Mouse (Mus musculus) E14TG2a.4 (cell line): ENCODE measurements around the gene Specc1l.

ENCODE experiments used
- H3K27me3 ChIP-seq: 2 replicates; pipeline ENCODE4 v1.6.1; 2014; ENCODE audit warnings: low read length, control low read depth; ENCODE audit not compliant: insufficient read depth
- H3K36me3 ChIP-seq: 2 replicates; pipeline ENCODE4 v1.6.1; 2014; ENCODE audit warnings: low read length, control low read depth; ENCODE audit not compliant: insufficient read depth
- H3K4me1 ChIP-seq: replicated peaks from 2 replicates; pipeline ENCODE4 v1.6.1; 2014; ENCODE audit warnings: low read depth, low read length, control low read depth
- H3K4me3 ChIP-seq: replicated peaks from 2 replicates; pipeline ENCODE4 v1.5.1; 2014; ENCODE audit warnings: mild to moderate bottlenecking, low read length
- H3K9me3 ChIP-seq: 2 replicates; pipeline ENCODE4 v1.6.1; 2014; ENCODE audit warnings: low read length, control low read depth
- CTCF ChIP-seq: conservative IDR thresholded peaks from 2 replicates; pipeline ENCODE4 v1.5.1; 2014; ENCODE audit warnings: low read length
- NANOG ChIP-seq: IDR thresholded peaks from 2 replicates; pipeline ENCODE4 v1.6.1; 2014; ENCODE audit warnings: borderline replicate concordance, low read length, mixed read lengths
- POU5F1 ChIP-seq: IDR thresholded peaks from 2 replicates; pipeline ENCODE4 v1.6.1; 2014; ENCODE audit warnings: low read length, borderline replicate concordance

Gene Specc1l

GRCm38 (mm10) chr10:75294926-75295325, 83.1 kb downstream of the Specc1l start:
- Histone ChIP-seq H3K27me3 (no peaks in the 10 kb centered on the region), H3K9me3 (no peaks in the 10 kb centered on the region), H3K36me3 (peaks cover 46% of the 10 kb centered on the region), H3K4me3 (no peak overlapping the region), H3K4me1 (no peaks in the 10 kb centered on the region)
- TF ChIP-seq NANOG (no peak), POU5F1 (no peak), CTCF (no peak)

- no peaks in the 10 kb centered on the region for H3K9me3 ChIP-seq
- H3K27me3 ChIP-seq = no peaks in the 10 kb centered on the region
- no peaks in the 10 kb centered on the region for H3K4me1 ChIP-seq
- H3K36me3 ChIP-seq = peaks cover 72% of the 10 kb centered on the region
- TF ChIP-seq CTCF (no peak), NANOG (no peak), POU5F1 (no peak)
- H3K4me3 ChIP-seq = no peak overlapping the region
Observed at GRCm38 (mm10) chr10:75298608-75299007, 86.7 kb downstream of the Specc1l start.

GRCm38 (mm10) chr10:75299785-75300418, 88.0 kb downstream of the Specc1l start:
- Histone ChIP-seq H3K36me3 (peaks cover 77% of the 10 kb centered on the region), H3K27me3 (no peaks in the 10 kb centered on the region), H3K4me3 (no peak overlapping the region), H3K4me1 (no peaks in the 10 kb centered on the region), H3K9me3 (no peaks in the 10 kb centered on the region)
- TF ChIP-seq CTCF = no peak
- TF ChIP-seq POU5F1 = no peak
- TF ChIP-seq NANOG = no peak

GRCm38 (mm10) chr10:75301195-75301806, 89.4 kb downstream of the Specc1l start:
- no peak for TF ChIP-seq NANOG
- Histone ChIP-seq H3K4me1 (no peaks in the 10 kb centered on the region), H3K36me3 (peaks cover 78% of the 10 kb centered on the region), H3K27me3 (no peaks in the 10 kb centered on the region), H3K9me3 (no peaks in the 10 kb centered on the region), H3K4me3 (no peak overlapping the region)

GRCm38 (mm10) chr10:75301937-75302336, 90.1 kb downstream of the Specc1l start:
- TF ChIP-seq CTCF = no peak
- TF ChIP-seq NANOG = no peak
- Histone ChIP-seq H3K4me3 (no peak overlapping the region), H3K4me1 (no peaks in the 10 kb centered on the region)

GRCm38 (mm10) chr10:75302536-75302935, 90.7 kb downstream of the Specc1l start:
- Histone ChIP-seq H3K4me1 (no peaks in the 10 kb centered on the region), H3K9me3 (no peaks in the 10 kb centered on the region), H3K36me3 (peaks cover 79% of the 10 kb centered on the region), H3K27me3 (no peaks in the 10 kb centered on the region), H3K4me3 (no peak overlapping the region)
- TF ChIP-seq CTCF (no peak), NANOG (no peak), POU5F1 (no peak)

More at GRCm38 (mm10) chr10:75301937-75302336, 90.1 kb downstream of the Specc1l start:
- H3K27me3 ChIP-seq = no peaks in the 10 kb centered on the region
- peaks cover 79% of the 10 kb centered on the region for H3K36me3 ChIP-seq
- no peaks in the 10 kb centered on the region for H3K9me3 ChIP-seq

GRCm38 (mm10) chr10:75303324-75304048, 91.6 kb downstream of the Specc1l start:
- H3K9me3 ChIP-seq = no peaks in the 10 kb centered on the region
- no peaks in the 10 kb centered on the region for H3K27me3 ChIP-seq
- H3K4me1 ChIP-seq = no peaks in the 10 kb centered on the region
- H3K4me3 ChIP-seq = no peak overlapping the region
- TF ChIP-seq CTCF (no peak), POU5F1 (no peak), NANOG (no peak)
- H3K36me3 ChIP-seq = peaks cover 86% of the 10 kb centered on the region

- no peak for TF ChIP-seq POU5F1
- TF ChIP-seq NANOG = no peak
- TF ChIP-seq CTCF = no peak
- no peak overlapping the region for H3K4me3 ChIP-seq
- peaks cover 91% of the 10 kb centered on the region for H3K36me3 ChIP-seq
- no peaks in the 10 kb centered on the region for H3K9me3 ChIP-seq
- no peaks in the 10 kb centered on the region for H3K27me3 ChIP-seq
- no peaks in the 10 kb centered on the region for H3K4me1 ChIP-seq
Observed at GRCm38 (mm10) chr10:75304049-75304405, 92.2 kb downstream of the Specc1l start.
